Mouse (Mus musculus): ENCODE measurements around the gene Tead3.

DNA sequence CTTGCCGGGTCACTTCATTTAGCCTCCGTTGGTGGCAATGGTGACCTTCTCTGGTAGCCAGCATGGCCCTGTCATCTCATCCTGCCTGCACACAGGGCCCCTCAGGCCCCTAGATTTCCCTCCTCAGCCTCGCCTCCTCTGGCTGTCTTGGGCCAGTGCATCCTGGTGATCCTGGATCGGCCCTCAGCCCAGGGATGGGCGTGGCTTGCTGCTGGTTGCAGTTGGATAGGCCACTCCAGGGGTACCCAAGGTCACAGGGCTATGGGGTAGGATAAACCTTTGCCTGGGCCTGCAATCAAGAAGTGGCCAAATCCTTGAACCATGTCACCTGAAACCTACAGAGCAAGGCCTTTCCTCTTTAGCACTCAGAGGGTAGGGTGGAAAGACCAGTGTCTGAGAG lies 63.7 kb downstream of the Tead3 start:
- TF ChIP-seq CTCF (IDR thresholded peaks at IDR 0.05) = no peak; the same call in 1 of the 2 replicates
- no peak for TF ChIP-seq EP300 (IDR thresholded peaks at IDR 0.05)

Measured in lung, postnatal 0 days (tissue).